Mouse (Mus musculus) adrenal gland, adult 2 months (tissue): Measurements from ENCODE around the gene Tcf12. TPM values are rescaled to one million over a fixed set of nuclear protein-coding genes. Genes with fewer than 3 reads are reported as not detected.

Experiments used
- DNase-seq: peaks from one replicate; pipeline ENCODE4 v3.0.0; 2021
- polyA plus RNA-seq: library from polyadenylated mRNA; depleted of rRNA; stranded (reverse); fragments of >200 nt; gene quantifications from 2 replicates; pipeline ENCODE4 v1.2.3, GENCODE M21; 2012
- total RNA-seq, 2 experiments: library from RNA; stranded (reverse); gene quantifications; 2 replicates each; pipeline ENCODE4 v1.2.3; 2021

The Tcf12 gene
- total and polyA plus RNA-seq, 3 experiments, result 50.2 to 97.5 (median 81.1) TPM

- DNase-seq, result no peak
Observed at GRCm38 (mm10) chr9:72088893-72089611, 22.6 kb downstream of the Tcf12 start.

- no peak for DNase-seq
Observed at GRCm38 (mm10) chr9:72085017-72085416, 26.7 kb downstream of the Tcf12 start.

GRCm38 (mm10) chr9:72084131-72084530 lies 27.5 kb downstream of the Tcf12 start:
- DNase-seq, result peak; percentile 23

- no peak for DNase-seq
Observed at GRCm38 (mm10) chr9:72076158-72076557, 35.5 kb downstream of the Tcf12 start.

GRCm38 (mm10) chr9:72066151-72066550 lies 45.5 kb downstream of the Tcf12 start:
- DNase-seq, result no peak

- no peak for DNase-seq
Observed at GRCm38 (mm10) chr9:72053144-72053543, 58.5 kb downstream of the Tcf12 start.

- DNase-seq, result no peak
Observed at GRCm38 (mm10) chr9:72040156-72040555, 71.5 kb downstream of the Tcf12 start.

- no peak for DNase-seq
Observed at GRCm38 (mm10) chr9:72039369-72039768, 72.3 kb downstream of the Tcf12 start.

- DNase-seq, result no peak
Observed at GRCm38 (mm10) chr9:72037059-72037516, 74.6 kb downstream of the Tcf12 start.

GRCm38 (mm10) chr9:72036257-72036656 lies 75.4 kb downstream of the Tcf12 start:
- no peak for DNase-seq

GRCm38 (mm10) chr9:72033271-72033670 lies 78.4 kb downstream of the Tcf12 start:
- DNase-seq, result no peak

- no peak for DNase-seq
Observed at GRCm38 (mm10) chr9:72030274-72030673, 81.4 kb downstream of the Tcf12 start.

- DNase-seq, result no peak
Observed at GRCm38 (mm10) chr9:72029601-72030000, 82.1 kb downstream of the Tcf12 start.

- DNase-seq, result no peak
Observed at GRCm38 (mm10) chr9:72023274-72023673, 88.4 kb downstream of the Tcf12 start.

- no peak for DNase-seq
Observed at GRCm38 (mm10) chr9:72021512-72021911, 90.2 kb downstream of the Tcf12 start.

- no peak for DNase-seq
Observed at GRCm38 (mm10) chr9:72016021-72016420, 95.7 kb downstream of the Tcf12 start.

GRCm38 (mm10) chr9:72014585-72015381 lies 96.9 kb downstream of the Tcf12 start:
- no peak for DNase-seq

GRCm38 (mm10) chr9:72013541-72013940 lies 98.1 kb downstream of the Tcf12 start:
- no peak for DNase-seq

GRCm38 (mm10) chr9:72008634-72009033 lies 103.0 kb downstream of the Tcf12 start:
- DNase-seq, result no peak

GRCm38 (mm10) chr9:71991147-71991546 lies 120.5 kb downstream of the Tcf12 start:
- DNase-seq, result no peak

GRCm38 (mm10) chr9:71990376-71990775 lies 121.3 kb downstream of the Tcf12 start:
- DNase-seq, result peak; percentile 34

GRCm38 (mm10) chr9:71989663-71990062 lies 122.0 kb downstream of the Tcf12 start:
- DNase-seq, result no peak

GRCm38 (mm10) chr9:71986716-71987115 lies 125.0 kb downstream of the Tcf12 start:
- no peak for DNase-seq
